Comparison of ENCODE assay signal across 12 mouse cellular contexts in genomic region chr9:66090593-66091244, GRCm38 (mm10). TPM values are rescaled to one million over a fixed set of nuclear protein-coding genes. Genes with fewer than 3 reads are reported as not detected.
A peak's percentile ranks its signal among the peaks of the same experiment; 100 is the strongest.
DNase-seq lines count a peak whose midpoint lies in the region; ATAC-seq and TF ChIP-seq lines count a peak whose summit lies in the region.
"Had no signal": no experiment of that assay in that cellular context is flagged by ENCODE, and none has a peak within 500 bp of the region (broad histone marks: within the 10 kb centered on the region; RNA-seq: fewer than 3 reads in every experiment).

No protein-coding gene starts in this region.

- 0 out of 2 replicates have a peak, but pooled peaks have one; percentile 42 for ATAC-seq in hindbrain, embryonic 15.5 days (ENCODE audit: low FRiP score, low read depth)
- ATAC-seq in hindbrain, embryonic 14.5 days (ENCODE audit: low FRiP score) = no peak
- peak; percentile 20 for ATAC-seq in lung, postnatal 0 days
- no peak for ATAC-seq in limb, embryonic 14.5 days (ENCODE audit: low FRiP score, low read depth)
- no peak for ATAC-seq in granulocyte monocyte progenitor cell, adult 5-6 weeks (replicated peaks; ENCODE audit: poor library complexity, severe bottlenecking)
- ATAC-seq: inflammation-experienced regulatory T-cells, adult 6 months had no signal

- H3K9me3 ChIP-seq in hindbrain, embryonic 15.5 days = no peaks in the 10 kb centered on the region
- H3K9me3 ChIP-seq in hindbrain, embryonic 14.5 days (ENCODE audit: control insufficient read depth, low read length) = no peaks in the 10 kb centered on the region
- H3K9me3 ChIP-seq in lung, postnatal 0 days (ENCODE audit: low read length) = no peaks in the 10 kb centered on the region
- no peaks in the 10 kb centered on the region for H3K9me3 ChIP-seq in limb, embryonic 14.5 days (ENCODE audit: control insufficient read depth, low read length)
- H3K9me3 ChIP-seq: heart, embryonic 13.5 days had no signal

- H3K36me3 ChIP-seq in hindbrain, embryonic 15.5 days = peaks cover 84% of the 10 kb centered on the region
- H3K36me3 ChIP-seq in hindbrain, embryonic 14.5 days (replicated peaks; ENCODE audit: control insufficient read depth, insufficient read depth) = peaks cover 96% of the 10 kb centered on the region
- peaks cover 40% of the 10 kb centered on the region for H3K36me3 ChIP-seq in lung, postnatal 0 days (ENCODE audit: insufficient read depth, low read length)
- peaks cover 95% of the 10 kb centered on the region for H3K36me3 ChIP-seq in limb, embryonic 14.5 days (ENCODE audit: control insufficient read depth, insufficient read depth, low read length)

- H3K27ac ChIP-seq in hindbrain, embryonic 15.5 days (replicated peaks) = no peak overlapping the region
- H3K27ac ChIP-seq in hindbrain, embryonic 14.5 days = no peak overlapping the region
- H3K27ac ChIP-seq in lung, postnatal 0 days (ENCODE audit: low read length) = peak overlapping the region; percentile 86
- H3K27ac ChIP-seq in limb, embryonic 14.5 days (replicated peaks; ENCODE audit: low read depth, low read length) = peak overlapping the region; percentile 8; the same call in 1 of the 2 replicates
- H3K27ac ChIP-seq: heart, embryonic 13.5 days; macrophage had no signal

- no peaks in the 10 kb centered on the region for H3K4me1 ChIP-seq in hindbrain, embryonic 15.5 days (replicated peaks)
- no peaks in the 10 kb centered on the region for H3K4me1 ChIP-seq in hindbrain, embryonic 14.5 days (replicated peaks; ENCODE audit: control insufficient read depth, insufficient read depth, low read length)
- H3K4me1 ChIP-seq in lung, postnatal 0 days (ENCODE audit: insufficient read depth, low read depth, low read length) = peaks cover 16% of the 10 kb centered on the region
- H3K4me1 ChIP-seq in lung, adult 2 months (ENCODE audit: control insufficient read depth, insufficient read depth, low read length) = peaks cover 9% of the 10 kb centered on the region
- no peaks in the 10 kb centered on the region for H3K4me1 ChIP-seq in limb, embryonic 14.5 days (ENCODE audit: control insufficient read depth, insufficient read depth, low read length)

- WGBS in hindbrain, embryonic 15.5 days = 93% methylated on average over 13 of the region's 13 CpGs
- WGBS in hindbrain, embryonic 14.5 days = 90% methylated on average over 13 of the region's 13 CpGs
- 66% methylated on average over 13 of the region's 13 CpGs for WGBS in lung, postnatal 0 days
- 70% methylated on average over 13 of the region's 13 CpGs for WGBS in lung, adult 2 months
- WGBS in limb, embryonic 14.5 days = 85% methylated on average over 13 of the region's 13 CpGs

- no peak for TF ChIP-seq EP300 in lung, postnatal 0 days (IDR thresholded peaks at IDR 0.05)

- DNase-seq in hindbrain, embryonic 14.5 days (ENCODE audit: low spot score) = no peak
- no peak for DNase-seq in lung, postnatal 0 days (ENCODE audit: low spot score)
- no peak for DNase-seq in lung, adult 2 months
- peak; percentile 72 for DNase-seq in brain, adult 2 months (ENCODE audit: low read depth, low spot score)
- no peak for DNase-seq in limb, embryonic 14.5 days (ENCODE audit: low spot score)
- no peak for DNase-seq in layer of hippocampus, postnatal 25 days (ENCODE audit: extremely low spot score in 1 of 2, low spot score in 1 of 2)

- H3K4me2 ChIP-seq in hindbrain, embryonic 15.5 days = no peak overlapping the region
- H3K4me2 ChIP-seq in hindbrain, embryonic 14.5 days (replicated peaks) = no peak overlapping the region
- H3K4me2 ChIP-seq in lung, postnatal 0 days (replicated peaks; ENCODE audit: low read depth, low read length) = no peak overlapping the region
- H3K4me2 ChIP-seq in limb, embryonic 14.5 days (replicated peaks; ENCODE audit: low read depth, low read length, severe bottlenecking) = no peak overlapping the region
- H3K4me2 ChIP-seq: heart, embryonic 13.5 days had no signal

- H3K4me3 ChIP-seq in hindbrain, embryonic 15.5 days = no peak overlapping the region
- no peak overlapping the region for H3K4me3 ChIP-seq in hindbrain, embryonic 14.5 days (replicated peaks; ENCODE audit: low read length)
- H3K4me3 ChIP-seq in lung, postnatal 0 days (ENCODE audit: low read depth, low read length) = no peak overlapping the region
- no peak overlapping the region for H3K4me3 ChIP-seq in lung, adult 2 months (replicated peaks; ENCODE audit: extremely low read depth, low read depth, low read length)
- H3K4me3 ChIP-seq in limb, embryonic 14.5 days (replicated peaks; ENCODE audit: low read length) = no peak overlapping the region
- H3K4me3 ChIP-seq: heart, embryonic 13.5 days had no signal

- TF ChIP-seq CTCF in lung, postnatal 0 days (IDR thresholded peaks at IDR 0.05) = no peak
- TF ChIP-seq CTCF in lung, adult 2 months (IDR thresholded peaks at IDR 0.05; ENCODE audit: insufficient read depth, low read length) = no peak

- H3K27me3 ChIP-seq in hindbrain, embryonic 15.5 days = no peaks in the 10 kb centered on the region
- no peaks in the 10 kb centered on the region for H3K27me3 ChIP-seq in hindbrain, embryonic 14.5 days (ENCODE audit: control insufficient read depth, insufficient read depth, low read length)
- H3K27me3 ChIP-seq in lung, postnatal 0 days (replicated peaks; ENCODE audit: insufficient read depth, low read length) = no peaks in the 10 kb centered on the region
- H3K27me3 ChIP-seq in limb, embryonic 14.5 days (ENCODE audit: control insufficient read depth, insufficient read depth, low read length) = no peaks in the 10 kb centered on the region
- H3K27me3 ChIP-seq: CH12.LX; heart, embryonic 13.5 days had no signal

- no peak overlapping the region for H3K9ac ChIP-seq in hindbrain, embryonic 15.5 days
- H3K9ac ChIP-seq in hindbrain, embryonic 14.5 days = no peak overlapping the region
- H3K9ac ChIP-seq in lung, postnatal 0 days (replicated peaks; ENCODE audit: low read depth) = no peak overlapping the region
- no peak overlapping the region for H3K9ac ChIP-seq in limb, embryonic 14.5 days (ENCODE audit: low read depth, low read length, severe bottlenecking)
- H3K9ac ChIP-seq: heart, embryonic 13.5 days had no signal

- no peak for TF ChIP-seq POLR2A in lung, adult 2 months (IDR thresholded peaks at IDR 0.05; ENCODE audit: borderline replicate concordance, extremely low read depth, low read depth, low read length)
- TF ChIP-seq POLR2A in limb, embryonic 14.5 days (IDR thresholded peaks at IDR 0.05; ENCODE audit: borderline replicate concordance, extremely low read depth, insufficient read depth, insufficient read length) = no peak

RNA-seq across cellular contexts. Expression of gene Snx22, which starts 21.2 kb away (rescaled TPM):
- 9.1 and 11.6 TPM in 2 replicates for polyA plus RNA-seq in hindbrain, embryonic 15.5 days (2015; fragmentation: Nextera tagmentation; extraction: Ambion mirVana)
- 9.0 TPM in 2 replicates for polyA plus RNA-seq in hindbrain, embryonic 14.5 days (2014; fragmentation: Nextera tagmentation; extraction: Ambion mirVana)
- polyA plus RNA-seq in lung, postnatal 0 days (2015; fragmentation: Nextera tagmentation; extraction: Ambion mirVana) = 25.7 and 28.3 TPM in 2 replicates
- 14.5 and 18.0 TPM in 2 replicates for polyA plus RNA-seq in lung, adult 2 months (2012; rRNA removed)
- 5.0 and 6.1 TPM in 2 replicates for polyA plus RNA-seq in limb, embryonic 14.5 days (2012; rRNA removed)
- 3.1 and 3.2 TPM in 2 replicates for polyA plus RNA-seq in limb, embryonic 14.5 days (2014; fragmentation: Nextera tagmentation; extraction: Ambion mirVana)
- total RNA-seq in layer of hippocampus, postnatal 25 days (2021) = 1 to 10 TPM; 4.9 to 6.3 TPM
- not detected in 2 replicates for total RNA-seq in granulocyte monocyte progenitor cell, adult 5-6 weeks (2014; fragmentation: Nextera tagmentation)
- total RNA-seq in granulocyte monocyte progenitor cell, adult 5-6 weeks (2017) = 0.93 and 1.2 TPM in 2 replicates

RNA-seq across cellular contexts. Expression of gene Ppib, which starts 30.7 kb away (rescaled TPM):
- 346 and 359 TPM in 2 replicates for polyA plus RNA-seq in hindbrain, embryonic 15.5 days (2015; fragmentation: Nextera tagmentation; extraction: Ambion mirVana)
- 364 and 387 TPM in 2 replicates for polyA plus RNA-seq in hindbrain, embryonic 14.5 days (2014; fragmentation: Nextera tagmentation; extraction: Ambion mirVana)
- polyA plus RNA-seq in lung, postnatal 0 days (2015; fragmentation: Nextera tagmentation; extraction: Ambion mirVana) = 577 and 650 TPM in 2 replicates
- 162 and 176 TPM in 2 replicates for polyA plus RNA-seq in lung, adult 2 months (2012; rRNA removed)
- 639 and 826 TPM in 2 replicates for polyA plus RNA-seq in limb, embryonic 14.5 days (2012; rRNA removed)
- 777 and 804 TPM in 2 replicates for polyA plus RNA-seq in limb, embryonic 14.5 days (2014; fragmentation: Nextera tagmentation; extraction: Ambion mirVana)
- 100 to 1,000 TPM; 229 to 238 TPM for total RNA-seq in layer of hippocampus, postnatal 25 days (2021)
- total RNA-seq in granulocyte monocyte progenitor cell, adult 5-6 weeks (2014; fragmentation: Nextera tagmentation) = 543 and 591 TPM in 2 replicates
- 786 and 789 TPM in 2 replicates for total RNA-seq in granulocyte monocyte progenitor cell, adult 5-6 weeks (2017)

RNA-seq across cellular contexts. Expression of gene Snx1, which starts 35.7 kb away (rescaled TPM):
- 76.7 and 76.9 TPM in 2 replicates for polyA plus RNA-seq in hindbrain, embryonic 15.5 days (2015; fragmentation: Nextera tagmentation; extraction: Ambion mirVana)
- 75.9 and 77.0 TPM in 2 replicates for polyA plus RNA-seq in hindbrain, embryonic 14.5 days (2014; fragmentation: Nextera tagmentation; extraction: Ambion mirVana)
- polyA plus RNA-seq in lung, postnatal 0 days (2015; fragmentation: Nextera tagmentation; extraction: Ambion mirVana) = 108 and 112 TPM in 2 replicates
- 50.7 and 57.3 TPM in 2 replicates for polyA plus RNA-seq in lung, adult 2 months (2012; rRNA removed)
- polyA plus RNA-seq in limb, embryonic 14.5 days (2012; rRNA removed) = 95.8 and 111 TPM in 2 replicates
- 123 and 125 TPM in 2 replicates for polyA plus RNA-seq in limb, embryonic 14.5 days (2014; fragmentation: Nextera tagmentation; extraction: Ambion mirVana)
- total RNA-seq in layer of hippocampus, postnatal 25 days (2021) = 10 to 100 TPM; 73.8 to 87.8 TPM
- 71.0 and 93.3 TPM in 2 replicates for total RNA-seq in granulocyte monocyte progenitor cell, adult 5-6 weeks (2014; fragmentation: Nextera tagmentation)
- total RNA-seq in granulocyte monocyte progenitor cell, adult 5-6 weeks (2017) = 109 and 124 TPM in 2 replicates

RNA-seq across cellular contexts. Expression of gene Ciao2a, which starts 35.7 kb away (rescaled TPM):
- 68.5 and 70.1 TPM in 2 replicates for polyA plus RNA-seq in hindbrain, embryonic 15.5 days (2015; fragmentation: Nextera tagmentation; extraction: Ambion mirVana)
- 65.8 and 72.2 TPM in 2 replicates for polyA plus RNA-seq in hindbrain, embryonic 14.5 days (2014; fragmentation: Nextera tagmentation; extraction: Ambion mirVana)
- 110 and 111 TPM in 2 replicates for polyA plus RNA-seq in lung, postnatal 0 days (2015; fragmentation: Nextera tagmentation; extraction: Ambion mirVana)
- 7.3 and 13.0 TPM in 2 replicates for polyA plus RNA-seq in lung, adult 2 months (2012; rRNA removed)
- polyA plus RNA-seq in limb, embryonic 14.5 days (2012; rRNA removed) = 47.1 and 53.0 TPM in 2 replicates
- 132 and 134 TPM in 2 replicates for polyA plus RNA-seq in limb, embryonic 14.5 days (2014; fragmentation: Nextera tagmentation; extraction: Ambion mirVana)
- total RNA-seq in layer of hippocampus, postnatal 25 days (2021) = 10 to 100 TPM; 23.6 to 29.3 TPM
- 237 and 248 TPM in 2 replicates for total RNA-seq in granulocyte monocyte progenitor cell, adult 5-6 weeks (2014; fragmentation: Nextera tagmentation)
- 172 and 204 TPM in 2 replicates for total RNA-seq in granulocyte monocyte progenitor cell, adult 5-6 weeks (2017)

Comparison
In these comparisons a context has a peak if more than half of its experiments do, and no peak if none do; other contexts are left out.
1. ATAC-seq: peak in hindbrain, embryonic 15.5 days (single experiment) and lung, postnatal 0 days (single experiment); none in hindbrain, embryonic 14.5 days (single experiment), limb, embryonic 14.5 days (single experiment) and granulocyte monocyte progenitor cell, adult 5-6 weeks (single experiment).
2. H3K27ac ChIP-seq: peak in lung, postnatal 0 days (single experiment) and limb, embryonic 14.5 days (single experiment); none in hindbrain, embryonic 15.5 days (single experiment) and hindbrain, embryonic 14.5 days (single experiment).